Mouse (Mus musculus) lung, adult 2 months (tissue): ENCODE data around the gene Ppara. TPM values are rescaled to one million over a fixed set of nuclear protein-coding genes. Genes with fewer than 3 reads are reported as not detected.

Experiments
- DNase-seq: peaks from one replicate; pipeline ENCODE4 v3.0.0; 2022
- H3K4me1 ChIP-seq: fragments of 200-500 bp; 2 replicates; pipeline ENCODE4 v1.6.1; 2011; ENCODE audit warnings: low read length; ENCODE audit not compliant: control insufficient read depth, insufficient read depth
- H3K4me3 ChIP-seq: fragments of 200-500 bp; replicated peaks from 2 replicates; pipeline ENCODE3; 2011; ENCODE audit warnings: low read depth, mild to moderate bottlenecking, control low read depth, low read length; ENCODE audit errors: extremely low read depth
- CTCF ChIP-seq: fragments of 200-500 bp; IDR thresholded peaks from 2 replicates; pipeline ENCODE4 v1.5.1; 2011; ENCODE audit warnings: mild to moderate bottlenecking, low read length, control low read depth; ENCODE audit not compliant: insufficient read depth
- POLR2A ChIP-seq: fragments of 200-500 bp; IDR thresholded peaks from 2 replicates; pipeline ENCODE4 v1.6.1; 2011; ENCODE audit warnings: low read depth, mild to moderate bottlenecking, control low read depth, low read length, borderline replicate concordance; ENCODE audit errors: extremely low read depth
- WGBS: fragments of 180-500 bp; shearing (Covaris S2); methylation state at CpG from one replicate; pipeline ENCODE4 v1.1.7; 2018; 5-methylcytosine and 5-hydroxymethylcytosine counted together
- polyA plus RNA-seq: library from polyadenylated mRNA; depleted of rRNA; stranded (reverse); fragments of >200 nt; gene quantifications from 2 replicates; pipeline ENCODE4 v1.2.3, GENCODE M21; 2012

Gene Ppara
- polyA plus RNA-seq, 1 experiment = 2.3 TPM

- Histone ChIP-seq H3K4me3 (peak overlapping the region; percentile 29), H3K4me1 (no peaks in the 10 kb centered on the region)
- 30% methylated on average over 4 of the region's 4 CpGs for WGBS
- no peak for DNase-seq
- TF ChIP-seq POLR2A (no peak), CTCF (no peak)
Measured at GRCm38 (mm10) chr15:85822011-85822359, 87.2 kb downstream of the Ppara start.

GRCm38 (mm10) chr15:85826676-85827075 is 91.9 kb downstream of the Ppara start:
- H3K4me1 ChIP-seq = no peaks in the 10 kb centered on the region; the same call in none of the 2 replicates
- WGBS = 45% methylated on average over 5 of the region's 5 CpGs
- TF ChIP-seq CTCF (no peak), POLR2A (no peak)
- no peak for DNase-seq
- H3K4me3 ChIP-seq = no peak overlapping the region

- no peak for DNase-seq
- TF ChIP-seq POLR2A (no peak), CTCF (no peak)
- WGBS = 57% methylated on average over 4 of the region's 4 CpGs
- Histone ChIP-seq H3K4me3 (no peak overlapping the region), H3K4me1 (peaks cover 5% of the 10 kb centered on the region)
Measured at GRCm38 (mm10) chr15:85828071-85828470, 93.3 kb downstream of the Ppara start.

DNA sequence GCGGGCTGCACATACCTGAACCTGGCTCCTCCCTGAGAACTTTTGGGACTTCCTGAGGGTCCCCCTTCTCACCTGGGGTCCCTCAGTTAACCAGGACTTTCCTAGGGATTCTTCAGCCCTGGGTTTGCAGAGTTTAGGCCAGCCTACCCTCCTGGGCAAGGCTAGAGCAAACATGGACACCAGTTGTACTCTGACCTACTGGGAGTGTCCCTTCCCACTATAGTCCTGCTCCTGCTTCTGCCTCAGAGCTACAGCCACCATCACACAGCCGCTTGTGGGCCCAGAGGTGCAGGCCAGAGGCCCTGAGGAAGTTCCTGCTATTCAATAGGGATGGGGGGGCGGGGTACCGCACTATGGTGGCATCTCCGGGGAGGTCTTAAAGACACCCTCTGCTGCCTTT is 94.7 kb downstream of the Ppara start:
- H3K4me3 ChIP-seq = no peak overlapping the region
- WGBS = 75% methylated on average over 5 of the region's 5 CpGs
- peaks cover 5% of the 10 kb centered on the region for H3K4me1 ChIP-seq
- DNase-seq = no peak
- TF ChIP-seq CTCF = no peak
- no peak for TF ChIP-seq POLR2A

GRCm38 (mm10) chr15:85831954-85832590 is 97.3 kb downstream of the Ppara start, which contains the start of gene Ttc38:
Ttc38 (plus strand) TSS chr15:85832306.
- H3K4me3 ChIP-seq = peak within 1 kb of the TSS; percentile 90
- peak; percentile 81 for DNase-seq
- peaks cover 5% of the 10 kb centered on the region for H3K4me1 ChIP-seq
- under 1% methylated on average over 27 of the region's 27 CpGs for WGBS
- no peak for TF ChIP-seq CTCF
- TF ChIP-seq POLR2A = peak; percentile 75; the same call in 1 of the 2 replicates

- TF ChIP-seq CTCF (no peak), POLR2A (no peak)
- 36% methylated on average over 8 of the region's 8 CpGs for WGBS
- DNase-seq = no peak
- Histone ChIP-seq H3K4me3 (peak overlapping the region; percentile 90), H3K4me1 (peaks cover 5% of the 10 kb centered on the region)
Measured at GRCm38 (mm10) chr15:85832599-85832998, 97.8 kb downstream of the Ppara start.

GRCm38 (mm10) chr15:85835335-85835734 is 100.6 kb downstream of the Ppara start:
- TF ChIP-seq POLR2A = no peak
- no peak for TF ChIP-seq CTCF
- WGBS = 52% methylated on average over 3 of the region's 3 CpGs
- DNase-seq = no peak
- Histone ChIP-seq H3K4me1 (peaks cover 5% of the 10 kb centered on the region; the same call in 1 of the 2 replicates), H3K4me3 (no peak overlapping the region)

DNA sequence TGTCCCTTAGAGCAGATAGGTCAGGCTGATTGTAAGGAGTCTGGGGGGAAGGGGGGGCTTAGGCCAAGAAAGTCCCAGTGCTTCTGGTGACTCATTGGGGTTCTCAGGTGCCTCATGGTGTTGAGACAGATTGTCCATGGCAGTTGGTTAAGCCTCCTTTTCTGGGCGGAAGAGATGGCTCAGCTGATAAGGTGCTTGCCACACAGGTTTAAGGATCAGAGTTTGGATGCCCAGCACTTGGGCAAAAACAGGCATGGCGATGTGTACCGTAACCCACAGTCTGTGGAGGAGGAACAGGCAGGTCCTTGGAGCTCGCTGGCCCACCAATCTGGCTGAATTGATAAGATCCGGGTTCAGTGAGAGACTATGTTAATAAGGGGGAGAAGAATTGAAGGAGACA is 102.1 kb downstream of the Ppara start:
- 88% methylated on average over 5 of the region's 5 CpGs for WGBS

DNA sequence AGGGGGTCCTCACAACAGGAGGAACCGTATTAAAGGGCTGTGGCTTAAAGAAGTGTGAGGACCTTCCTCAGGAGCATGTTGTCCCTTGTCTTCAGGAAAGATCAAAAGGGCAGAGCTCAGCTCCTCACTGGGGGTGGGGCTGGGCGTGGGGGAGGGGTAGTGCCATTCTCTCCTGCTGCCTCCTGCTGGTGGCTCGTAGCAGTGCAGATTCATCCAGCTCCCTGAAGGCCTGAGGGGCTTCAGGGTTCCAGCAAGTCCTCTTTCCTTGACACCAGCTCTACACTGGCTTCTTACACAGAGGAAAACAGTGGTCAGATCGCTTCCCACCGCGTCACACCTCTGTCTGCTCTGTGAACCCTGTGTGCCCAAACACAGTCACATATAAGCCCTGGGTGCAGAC is 106.2 kb downstream of the Ppara start:
- no peaks in the 10 kb centered on the region for H3K4me1 ChIP-seq
- no peak overlapping the region for H3K4me3 ChIP-seq
- no peak for DNase-seq
- 43% methylated on average over 6 of the region's 6 CpGs for WGBS
- TF ChIP-seq POLR2A (no peak), CTCF (peak; percentile 63)

More for the DNA sequence above, 102.1 kb downstream of the Ppara start:
- TF ChIP-seq CTCF = no peak
- no peak for TF ChIP-seq POLR2A
- H3K4me3 ChIP-seq = no peak overlapping the region
- peaks cover 5% of the 10 kb centered on the region; the same call in 1 of the 2 replicates for H3K4me1 ChIP-seq
- DNase-seq = no peak

GRCm38 (mm10) chr15:85841796-85842360 is 107.1 kb downstream of the Ppara start:
- H3K4me3 ChIP-seq = no peak overlapping the region
- WGBS = 85% methylated on average over 5 of the region's 5 CpGs
- TF ChIP-seq POLR2A (no peak), CTCF (no peak)
- no peaks in the 10 kb centered on the region for H3K4me1 ChIP-seq
- DNase-seq = no peak
